Mouse (Mus musculus) forebrain, embryonic 15.5 days (tissue): ENCODE results near the gene Eid2. TPM values are rescaled to one million over a fixed set of nuclear protein-coding genes. Genes with fewer than 3 reads are reported as not detected.

ENCODE experiments used
- ATAC-seq: fragments of 200-750 bp; cut with Nextera tagmentation; replicated peaks from 2 replicates; pipeline ENCODE4 v1.8.0; 2017; ENCODE audit warnings: mild to moderate bottlenecking, moderate TSS enrichment, moderate library complexity
- H3K27ac ChIP-seq: fragments of 300-500 bp; sonication (generic); replicated peaks from 2 replicates; pipeline ENCODE4 v1.5.1; 2015; ENCODE audit warnings: mild to moderate bottlenecking, inconsistent platforms
- H3K27me3 ChIP-seq: fragments of 300-500 bp; sonication (generic); 2 replicates; pipeline ENCODE4 v1.6.1; 2015; ENCODE audit warnings: inconsistent platforms
- H3K36me3 ChIP-seq: fragments of 300-500 bp; sonication (generic); 2 replicates; pipeline ENCODE4 v1.6.1; 2015; ENCODE audit warnings: mild to moderate bottlenecking, inconsistent platforms
- H3K4me1 ChIP-seq: fragments of 300-500 bp; sonication (generic); 2 replicates; pipeline ENCODE4 v1.6.1; 2015; ENCODE audit warnings: inconsistent platforms
- H3K4me2 ChIP-seq: fragments of 300-500 bp; sonication (generic); replicated peaks from 2 replicates; pipeline ENCODE4 v1.6.1; 2015; ENCODE audit warnings: mild to moderate bottlenecking, inconsistent platforms
- H3K4me3 ChIP-seq: fragments of 300-500 bp; sonication (generic); 2 replicates; pipeline ENCODE4 v1.5.1; 2015; ENCODE audit warnings: mild to moderate bottlenecking, inconsistent platforms
- H3K9ac ChIP-seq: fragments of 300-500 bp; sonication (generic); replicated peaks from 2 replicates; pipeline ENCODE4 v1.6.1; 2015; ENCODE audit warnings: mild to moderate bottlenecking, inconsistent platforms
- H3K9me3 ChIP-seq: fragments of 300-500 bp; sonication (generic); 2 replicates; pipeline ENCODE4 v1.6.1; 2016; ENCODE audit warnings: inconsistent platforms
- WGBS: fragments of 180-500 bp; shearing (Covaris S2); methylation state at CpG from one replicate; pipeline ENCODE4 v1.1.7; 2015; ENCODE audit warnings: mixed read lengths; 5-methylcytosine and 5-hydroxymethylcytosine counted together
- polyA plus RNA-seq: library from polyadenylated mRNA; unstranded; fragments of >200 nt; fragmentation: Nextera tagmentation; extraction: Ambion mirVana; gene quantifications from 2 replicates; pipeline ENCODE4 v1.2.1, GENCODE M21; 2015

Eid2 gene
- polyA plus RNA-seq, 1 experiment from 2014 or later = 5.4 TPM

- peaks cover 15% of the 10 kb centered on the region for H3K4me1 ChIP-seq
- under 1% methylated on average over 44 of the region's 62 CpGs for WGBS
- peak overlapping the region; percentile 81 for H3K4me2 ChIP-seq
- H3K36me3 ChIP-seq = peaks cover 25% of the 10 kb centered on the region
- peak overlapping the region; percentile 93 for H3K27ac ChIP-seq
- peak overlapping the region; percentile 98 for H3K9ac ChIP-seq
- H3K9me3 ChIP-seq = no peaks in the 10 kb centered on the region
- peak; percentile 66 for ATAC-seq
- peak overlapping the region; percentile 98 for H3K4me3 ChIP-seq
- no peaks in the 10 kb centered on the region for H3K27me3 ChIP-seq
Observed at GRCm38 (mm10) chr7:28268042-28268531, 406 bp downstream of the Eid2 start.

GRCm38 (mm10) chr7:28268576-28268975, 895 bp downstream of the Eid2 start:
- no peaks in the 10 kb centered on the region for H3K9me3 ChIP-seq
- peak overlapping the region; percentile 98 for H3K4me3 ChIP-seq
- H3K27ac ChIP-seq = peak overlapping the region; percentile 93
- peaks cover 15% of the 10 kb centered on the region for H3K4me1 ChIP-seq
- WGBS = 26% methylated on average over 16 of the region's 16 CpGs
- H3K4me2 ChIP-seq = peak overlapping the region; percentile 81
- ATAC-seq = no peak
- H3K36me3 ChIP-seq = peaks cover 27% of the 10 kb centered on the region
- peak overlapping the region; percentile 98 for H3K9ac ChIP-seq
- H3K27me3 ChIP-seq = no peaks in the 10 kb centered on the region

GRCm38 (mm10) chr7:28269355-28269754, 1.7 kb downstream of the Eid2 start:
- H3K4me2 ChIP-seq = no peak overlapping the region; the same call in 1 of the 2 replicates

GRCm38 (mm10) chr7:28271761-28272160, 4.1 kb downstream of the Eid2 start:
- Histone ChIP-seq H3K9ac (no peak overlapping the region), H3K9me3 (no peaks in the 10 kb centered on the region), H3K36me3 (peaks cover 27% of the 10 kb centered on the region), H3K27me3 (no peaks in the 10 kb centered on the region), H3K4me1 (peaks cover 15% of the 10 kb centered on the region), H3K4me3 (no peak overlapping the region), H3K27ac (no peak overlapping the region), H3K4me2 (no peak overlapping the region)
- ATAC-seq = no peak
- 75% methylated on average over 3 of the region's 3 CpGs for WGBS

More at GRCm38 (mm10) chr7:28269355-28269754, 1.7 kb downstream of the Eid2 start:
- Histone ChIP-seq H3K9ac (no peak overlapping the region), H3K27me3 (no peaks in the 10 kb centered on the region), H3K4me1 (peaks cover 15% of the 10 kb centered on the region), H3K9me3 (no peaks in the 10 kb centered on the region), H3K27ac (no peak overlapping the region), H3K36me3 (peaks cover 27% of the 10 kb centered on the region), H3K4me3 (0 out of 2 replicates have a peak overlapping the region, but pooled peaks have one; percentile 98)
- WGBS = 94% methylated on average over 12 of the region's 12 CpGs
- no peak for ATAC-seq

GRCm38 (mm10) chr7:28277237-28277614, 9.5 kb downstream of the Eid2 start:
- Histone ChIP-seq H3K4me1 (peaks cover 21% of the 10 kb centered on the region), H3K36me3 (peaks cover 7% of the 10 kb centered on the region; the same call in 1 of the 2 replicates), H3K27ac (no peak overlapping the region), H3K27me3 (no peaks in the 10 kb centered on the region), H3K4me3 (peak overlapping the region; percentile 75; the same call in 1 of the 2 replicates), H3K4me2 (no peak overlapping the region), H3K9ac (no peak overlapping the region), H3K9me3 (no peaks in the 10 kb centered on the region)
- peak; percentile 42 for ATAC-seq
- WGBS = 61% methylated on average over 8 of the region's 8 CpGs

GRCm38 (mm10) chr7:28277615-28278278, 10.1 kb downstream of the Eid2 start, which contains the start of gene Eid2b:
Eid2b (plus strand) TSS chr7:28277739.
- 3% methylated on average over 68 of the region's 68 CpGs for WGBS
- peak within 1 kb of the TSS; percentile 81 for H3K27ac ChIP-seq
- H3K4me3 ChIP-seq = peak within 1 kb of the TSS; percentile 75
- H3K4me2 ChIP-seq = peak within 1 kb of the TSS; percentile 79
- H3K36me3 ChIP-seq = peaks cover 6% of the 10 kb centered on the region; the same call in 1 of the 2 replicates
- peak; percentile 79 for ATAC-seq
- H3K9me3 ChIP-seq = no peaks in the 10 kb centered on the region
- peaks cover 21% of the 10 kb centered on the region for H3K4me1 ChIP-seq
- no peaks in the 10 kb centered on the region for H3K27me3 ChIP-seq
- peak within 1 kb of the TSS; percentile 91 for H3K9ac ChIP-seq

- Histone ChIP-seq H3K9ac (peak overlapping the region; percentile 91), H3K4me3 (peak overlapping the region; percentile 75), H3K4me2 (peak overlapping the region; percentile 79), H3K4me1 (peaks cover 21% of the 10 kb centered on the region), H3K9me3 (no peaks in the 10 kb centered on the region), H3K27me3 (no peaks in the 10 kb centered on the region), H3K27ac (peak overlapping the region; percentile 81), H3K36me3 (0 out of 2 replicates have a peak, but pooled peaks cover under 1% of the 10 kb centered on the region)
- no peak for ATAC-seq
- WGBS = 84% methylated on average over 7 of the region's 7 CpGs
Observed at GRCm38 (mm10) chr7:28278279-28278652, 10.6 kb downstream of the Eid2 start.

GRCm38 (mm10) chr7:28280630-28281029, 12.9 kb downstream of the Eid2 start:
- no peak overlapping the region for H3K9ac ChIP-seq
- no peaks in the 10 kb centered on the region for H3K36me3 ChIP-seq
- no peaks in the 10 kb centered on the region for H3K27me3 ChIP-seq
- ATAC-seq = no peak
- no peak overlapping the region for H3K4me2 ChIP-seq
- WGBS = 82% methylated on average over 7 of the region's 7 CpGs
- H3K27ac ChIP-seq = no peak overlapping the region
- no peak overlapping the region for H3K4me3 ChIP-seq
- peaks cover 21% of the 10 kb centered on the region for H3K4me1 ChIP-seq
- H3K9me3 ChIP-seq = no peaks in the 10 kb centered on the region

- peaks cover 60% of the 10 kb centered on the region for H3K27me3 ChIP-seq
- no peak; the same call in 1 of the 2 replicates for ATAC-seq
Observed at GRCm38 (mm10) chr7:28290165-28290564, 22.5 kb downstream of the Eid2 start.

GRCm38 (mm10) chr7:28290638-28291590, 23.2 kb downstream of the Eid2 start, which contains the start of gene Selenov:
Selenov (minus strand) TSS chr7:28291186.
- peaks cover 24% of the 10 kb centered on the region for H3K4me1 ChIP-seq
- H3K27me3 ChIP-seq = peaks cover 60% of the 10 kb centered on the region
- peak within 1 kb of the TSS; percentile 29 for H3K4me3 ChIP-seq
- no peak within 1 kb of the TSS for H3K27ac ChIP-seq
- H3K4me2 ChIP-seq = peak within 1 kb of the TSS; percentile 42
- no peaks in the 10 kb centered on the region for H3K36me3 ChIP-seq
- no peak within 1 kb of the TSS for H3K9ac ChIP-seq
- H3K9me3 ChIP-seq = no peaks in the 10 kb centered on the region
- ATAC-seq = no peak; the same call in 1 of the 2 replicates
- WGBS = 1% methylated on average over 52 of the region's 52 CpGs

More at GRCm38 (mm10) chr7:28290165-28290564, 22.5 kb downstream of the Eid2 start:
- Histone ChIP-seq H3K4me2 (peak overlapping the region; percentile 42), H3K9me3 (no peaks in the 10 kb centered on the region), H3K27ac (no peak overlapping the region), H3K9ac (no peak overlapping the region), H3K4me3 (peak overlapping the region; percentile 29), H3K36me3 (no peaks in the 10 kb centered on the region), H3K4me1 (peaks cover 24% of the 10 kb centered on the region)
- under 1% methylated on average over 18 of the region's 18 CpGs for WGBS

- peak; percentile 76 for ATAC-seq
- Histone ChIP-seq H3K9ac (peak overlapping the region; percentile 62), H3K9me3 (no peaks in the 10 kb centered on the region), H3K4me1 (peaks cover 35% of the 10 kb centered on the region), H3K36me3 (no peaks in the 10 kb centered on the region), H3K4me2 (peak overlapping the region; percentile 77), H3K27me3 (peaks cover 55% of the 10 kb centered on the region), H3K27ac (no peak overlapping the region), H3K4me3 (peak overlapping the region; percentile 67)
- under 1% methylated on average over 63 of the region's 63 CpGs for WGBS
Observed at GRCm38 (mm10) chr7:28294481-28294880, 26.8 kb downstream of the Eid2 start.
